Mouse (Mus musculus) G1E (cell line): Measurements from ENCODE around the gene Gpr18.

Experiments used
- CTCF ChIP-seq: IDR thresholded peaks from 2 replicates; pipeline ENCODE4 v1.5.1; 2012; ENCODE audit warnings: low read depth, low read length, inconsistent platforms, mixed read lengths
- GATA2 ChIP-seq: IDR thresholded peaks from 2 replicates; pipeline ENCODE4 v1.6.1; 2012; ENCODE audit warnings: low read depth, low read length, inconsistent platforms, borderline replicate concordance
- POLR2AphosphoS5 ChIP-seq: IDR thresholded peaks from 2 replicates; pipeline ENCODE4 v1.6.1; 2012; ENCODE audit warnings: low read depth, low read length, inconsistent platforms; ENCODE audit not compliant: insufficient replicate concordance
- TAL1 ChIP-seq: conservative IDR thresholded peaks from 2 replicates; pipeline ENCODE4 v1.6.1; 2012; ENCODE audit warnings: low read depth, low read length, inconsistent platforms, mixed read lengths

GRCm38 (mm10) chr14:121956291-121956690 lies 40.7 kb upstream of the Gpr18 start:
- TF ChIP-seq CTCF (no peak), TAL1 (no peak), POLR2AphosphoS5 (no peak), GATA2 (no peak)
